Mouse (Mus musculus): Measurements from ENCODE around the gene Cyb5r2. TPM values are rescaled to one million over a fixed set of nuclear protein-coding genes. Genes with fewer than 3 reads are reported as not detected.

Cyb5r2 gene
- polyA plus RNA-seq, 1 experiment from 2014 or later = 0.44 TPM

GRCm38 (mm10) chr7:107755905-107756304 lies 1.9 kb downstream of the Cyb5r2 start:
- no peaks in the 10 kb centered on the region for H3K9me3 ChIP-seq (ENCODE audit: control insufficient read depth, low read length)
- H3K4me3 ChIP-seq (ENCODE audit: low read length) = no peak overlapping the region
- peaks cover 3% of the 10 kb centered on the region; the same call in 1 of the 2 replicates for H3K4me1 ChIP-seq (ENCODE audit: control insufficient read depth, insufficient read depth, low read depth, low read length)
- ATAC-seq = no peak
- no peak overlapping the region for H3K9ac ChIP-seq (ENCODE audit: low read depth, low read length)
- H3K27ac ChIP-seq (ENCODE audit: low read depth, low read length) = no peak overlapping the region
- H3K27me3 ChIP-seq (replicated peaks; ENCODE audit: control insufficient read depth, insufficient read depth, low read length) = no peaks in the 10 kb centered on the region; the same call in 1 of the 2 replicates
- H3K4me2 ChIP-seq (ENCODE audit: low read length) = no peak overlapping the region
- WGBS = 73% methylated on average over 3 of the region's 3 CpGs
- no peaks in the 10 kb centered on the region for H3K36me3 ChIP-seq (ENCODE audit: control insufficient read depth, insufficient read depth, low read length)

GRCm38 (mm10) chr7:107752031-107752520 lies 5.8 kb downstream of the Cyb5r2 start:
- Histone ChIP-seq H3K4me3 (ENCODE audit: low read length) (no peak overlapping the region), H3K4me1 (ENCODE audit: control insufficient read depth, insufficient read depth, low read depth, low read length) (no peaks in the 10 kb centered on the region), H3K27ac (ENCODE audit: low read depth, low read length) (no peak overlapping the region), H3K4me2 (ENCODE audit: low read length) (no peak overlapping the region), H3K9ac (ENCODE audit: low read depth, low read length) (no peak overlapping the region), H3K36me3 (ENCODE audit: control insufficient read depth, insufficient read depth, low read length) (no peaks in the 10 kb centered on the region), H3K27me3 (replicated peaks; ENCODE audit: control insufficient read depth, insufficient read depth, low read length) (no peaks in the 10 kb centered on the region), H3K9me3 (ENCODE audit: control insufficient read depth, low read length) (no peaks in the 10 kb centered on the region)
- ATAC-seq = no peak
- 80% methylated on average over 10 of the region's 10 CpGs for WGBS

GRCm38 (mm10) chr7:107749721-107750120 lies 8.1 kb downstream of the Cyb5r2 start:
- WGBS = 91% methylated on average over 4 of the region's 4 CpGs
- Histone ChIP-seq H3K36me3 (ENCODE audit: control insufficient read depth, insufficient read depth, low read length) (no peaks in the 10 kb centered on the region), H3K4me1 (ENCODE audit: control insufficient read depth, insufficient read depth, low read depth, low read length) (no peaks in the 10 kb centered on the region), H3K27ac (ENCODE audit: low read depth, low read length) (no peak overlapping the region), H3K4me2 (ENCODE audit: low read length) (no peak overlapping the region), H3K9ac (ENCODE audit: low read depth, low read length) (no peak overlapping the region), H3K27me3 (replicated peaks; ENCODE audit: control insufficient read depth, insufficient read depth, low read length) (no peaks in the 10 kb centered on the region), H3K9me3 (ENCODE audit: control insufficient read depth, low read length) (no peaks in the 10 kb centered on the region), H3K4me3 (ENCODE audit: low read length) (no peak overlapping the region)
- ATAC-seq = no peak

GRCm38 (mm10) chr7:107749270-107749669 lies 8.6 kb downstream of the Cyb5r2 start:
- peak; percentile 54 for ATAC-seq
- no peak overlapping the region for H3K4me3 ChIP-seq (ENCODE audit: low read length)
- no peak overlapping the region for H3K27ac ChIP-seq (ENCODE audit: low read depth, low read length)
- no peaks in the 10 kb centered on the region for H3K36me3 ChIP-seq (ENCODE audit: control insufficient read depth, insufficient read depth, low read length)
- no peak overlapping the region for H3K4me2 ChIP-seq (ENCODE audit: low read length)
- 3% methylated on average over 3 of the region's 3 CpGs for WGBS
- H3K9me3 ChIP-seq (ENCODE audit: control insufficient read depth, low read length) = no peaks in the 10 kb centered on the region
- H3K27me3 ChIP-seq (replicated peaks; ENCODE audit: control insufficient read depth, insufficient read depth, low read length) = no peaks in the 10 kb centered on the region
- no peaks in the 10 kb centered on the region for H3K4me1 ChIP-seq (ENCODE audit: control insufficient read depth, insufficient read depth, low read depth, low read length)
- no peak overlapping the region for H3K9ac ChIP-seq (ENCODE audit: low read depth, low read length)

GRCm38 (mm10) chr7:107747954-107748353 lies 9.9 kb downstream of the Cyb5r2 start:
- no peak overlapping the region for H3K4me2 ChIP-seq (ENCODE audit: low read length)
- peak; percentile 53; the same call in 1 of the 2 replicates for ATAC-seq
- H3K36me3 ChIP-seq (ENCODE audit: control insufficient read depth, insufficient read depth, low read length) = 0 out of 2 replicates have a peak, but pooled peaks cover under 1% of the 10 kb centered on the region
- H3K9me3 ChIP-seq (ENCODE audit: control insufficient read depth, low read length) = no peaks in the 10 kb centered on the region; the same call in 1 of the 2 replicates
- H3K4me3 ChIP-seq (ENCODE audit: low read length) = no peak overlapping the region
- no peak overlapping the region for H3K9ac ChIP-seq (ENCODE audit: low read depth, low read length)
- H3K27ac ChIP-seq (ENCODE audit: low read depth, low read length) = no peak overlapping the region
- H3K27me3 ChIP-seq (replicated peaks; ENCODE audit: control insufficient read depth, insufficient read depth, low read length) = no peaks in the 10 kb centered on the region
- WGBS = 27% methylated on average over 2 of the region's 2 CpGs
- H3K4me1 ChIP-seq (ENCODE audit: control insufficient read depth, insufficient read depth, low read depth, low read length) = no peaks in the 10 kb centered on the region

- 0 out of 2 replicates have a peak, but pooled peaks cover 2% of the 10 kb centered on the region for H3K36me3 ChIP-seq (ENCODE audit: control insufficient read depth, insufficient read depth, low read length)
- 86% methylated on average over 9 of the region's 9 CpGs for WGBS
- no peaks in the 10 kb centered on the region for H3K4me1 ChIP-seq (ENCODE audit: control insufficient read depth, insufficient read depth, low read depth, low read length)
- H3K4me2 ChIP-seq (ENCODE audit: low read length) = no peak overlapping the region
- no peaks in the 10 kb centered on the region for H3K27me3 ChIP-seq (replicated peaks; ENCODE audit: control insufficient read depth, insufficient read depth, low read length)
- ATAC-seq = no peak
- no peak overlapping the region for H3K27ac ChIP-seq (ENCODE audit: low read depth, low read length)
- no peaks in the 10 kb centered on the region; the same call in 1 of the 2 replicates for H3K9me3 ChIP-seq (ENCODE audit: control insufficient read depth, low read length)
- no peak overlapping the region for H3K4me3 ChIP-seq (ENCODE audit: low read length)
- H3K9ac ChIP-seq (ENCODE audit: low read depth, low read length) = no peak overlapping the region
Observed at GRCm38 (mm10) chr7:107747476-107747875, 10.4 kb downstream of the Cyb5r2 start.

- Histone ChIP-seq H3K27me3 (replicated peaks; ENCODE audit: control insufficient read depth, insufficient read depth, low read length) (no peaks in the 10 kb centered on the region), H3K4me1 (ENCODE audit: control insufficient read depth, insufficient read depth, low read depth, low read length) (no peaks in the 10 kb centered on the region), H3K4me3 (ENCODE audit: low read length) (no peak overlapping the region), H3K27ac (ENCODE audit: low read depth, low read length) (no peak overlapping the region), H3K4me2 (ENCODE audit: low read length) (no peak overlapping the region), H3K36me3 (ENCODE audit: control insufficient read depth, insufficient read depth, low read length) (0 out of 2 replicates have a peak, but pooled peaks cover 2% of the 10 kb centered on the region), H3K9me3 (ENCODE audit: control insufficient read depth, low read length) (no peaks in the 10 kb centered on the region; the same call in 1 of the 2 replicates), H3K9ac (ENCODE audit: low read depth, low read length) (no peak overlapping the region)
- ATAC-seq = no peak
- WGBS = 93% methylated on average over 8 of the region's 8 CpGs
Observed at GRCm38 (mm10) chr7:107746036-107746435, 11.8 kb downstream of the Cyb5r2 start.

- no peak overlapping the region for H3K27ac ChIP-seq (ENCODE audit: low read depth, low read length)
- no peaks in the 10 kb centered on the region for H3K27me3 ChIP-seq (replicated peaks; ENCODE audit: control insufficient read depth, insufficient read depth, low read length)
- H3K9me3 ChIP-seq (ENCODE audit: control insufficient read depth, low read length) = no peaks in the 10 kb centered on the region; the same call in 1 of the 2 replicates
- H3K4me1 ChIP-seq (ENCODE audit: control insufficient read depth, insufficient read depth, low read depth, low read length) = no peaks in the 10 kb centered on the region
- H3K4me3 ChIP-seq (ENCODE audit: low read length) = no peak overlapping the region
- H3K4me2 ChIP-seq (ENCODE audit: low read length) = no peak overlapping the region
- no peak overlapping the region for H3K9ac ChIP-seq (ENCODE audit: low read depth, low read length)
- ATAC-seq = no peak
- 79% methylated on average over 2 of the region's 2 CpGs for WGBS
- H3K36me3 ChIP-seq (ENCODE audit: control insufficient read depth, insufficient read depth, low read length) = 0 out of 2 replicates have a peak, but pooled peaks cover 2% of the 10 kb centered on the region
Observed at GRCm38 (mm10) chr7:107745111-107745510, 12.7 kb downstream of the Cyb5r2 start.

- Histone ChIP-seq H3K27me3 (replicated peaks; ENCODE audit: control insufficient read depth, insufficient read depth, low read length) (no peaks in the 10 kb centered on the region), H3K9me3 (ENCODE audit: control insufficient read depth, low read length) (no peaks in the 10 kb centered on the region; the same call in 1 of the 2 replicates), H3K4me2 (ENCODE audit: low read length) (no peak overlapping the region), H3K9ac (ENCODE audit: low read depth, low read length) (no peak overlapping the region), H3K4me1 (ENCODE audit: control insufficient read depth, insufficient read depth, low read depth, low read length) (no peaks in the 10 kb centered on the region), H3K27ac (ENCODE audit: low read depth, low read length) (no peak overlapping the region), H3K36me3 (ENCODE audit: control insufficient read depth, insufficient read depth, low read length) (0 out of 2 replicates have a peak, but pooled peaks cover 2% of the 10 kb centered on the region), H3K4me3 (ENCODE audit: low read length) (no peak overlapping the region)
- WGBS = 90% methylated on average over 4 of the region's 4 CpGs
- no peak for ATAC-seq
Observed at GRCm38 (mm10) chr7:107744454-107744853, 13.4 kb downstream of the Cyb5r2 start.
